ENCODE assay signal across 9 mouse cellular contexts in the genomic region with DNA sequence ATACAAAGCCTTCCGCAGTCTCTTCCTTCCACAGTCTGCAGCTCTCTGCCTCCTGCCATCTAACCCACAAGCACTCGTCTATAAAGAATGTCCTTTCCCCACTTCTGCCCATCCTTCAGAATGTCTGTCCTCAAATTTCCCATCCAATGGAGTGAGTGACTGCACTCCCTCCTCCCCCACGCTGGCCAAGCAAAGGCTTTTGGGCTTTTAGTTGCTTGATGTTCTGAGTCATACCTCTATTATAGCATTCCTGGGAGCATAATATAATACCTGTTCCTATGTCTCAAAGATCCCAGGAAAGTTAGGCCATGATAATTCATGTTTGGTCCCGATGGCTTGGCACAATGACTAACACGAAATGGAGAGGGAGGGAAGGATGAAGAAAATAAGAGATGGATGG. TPM values are rescaled to one million over a fixed set of nuclear protein-coding genes. Genes with fewer than 3 reads are reported as not detected.
DNase-seq lines count a peak whose midpoint lies in the region; ATAC-seq lines count a peak whose summit lies in the region.
"Had no signal": no experiment of that assay in that cellular context is flagged by ENCODE, and none has a peak within 500 bp of the region (broad histone marks: within the 10 kb centered on the region; RNA-seq: fewer than 3 reads in every experiment).

No protein-coding gene starts in this region.

- peak overlapping the region; percentile 93 for H3K27ac ChIP-seq in forebrain, embryonic 13.5 days
- no peak overlapping the region for H3K27ac ChIP-seq in liver, embryonic 13.5 days

- H3K4me3 ChIP-seq in forebrain, embryonic 13.5 days = peak overlapping the region; percentile 80
- peak overlapping the region; percentile 77 for H3K4me3 ChIP-seq in liver, embryonic 13.5 days (replicated peaks)

- no peak for ATAC-seq in forebrain, embryonic 13.5 days
- ATAC-seq in liver, embryonic 13.5 days (ENCODE audit: low read depth) = no peak

- WGBS in forebrain, embryonic 13.5 days = 32% methylated on average over 5 of the region's 5 CpGs
- 45% methylated on average over 5 of the region's 5 CpGs for WGBS in liver, embryonic 13.5 days (ENCODE audit: insufficient replicate concordance)

- peak overlapping the region; percentile 40 for H3K9ac ChIP-seq in forebrain, embryonic 13.5 days
- H3K9ac ChIP-seq in liver, embryonic 13.5 days = peak overlapping the region; percentile 87; the same call in 1 of the 2 replicates

- peak; percentile 11 for DNase-seq in embryo, embryonic 10.5 days (ENCODE audit: low spot score)
- no peak for DNase-seq in embryo, embryonic 9.5 days (ENCODE audit: extremely low spot score)
- DNase-seq in A20 (ENCODE audit: low read depth, low spot score) = peak; percentile 26
- DNase-seq in liver, embryonic 13.5 days = no peak
- DNase-seq in gastrocnemius, adult 8-10 months (ENCODE audit: low spot score in 2 of 2) = no peak
- no peak for DNase-seq in right cerebral cortex, postnatal 10 days (ENCODE audit: low spot score in 2 of 2)
- no peak for DNase-seq in natural killer cell, adult 2 months (ENCODE audit: low spot score in 2 of 2)

- no peaks in the 10 kb centered on the region for H3K27me3 ChIP-seq in forebrain, embryonic 13.5 days
- H3K27me3 ChIP-seq in liver, embryonic 13.5 days = no peaks in the 10 kb centered on the region

- H3K4me2 ChIP-seq in forebrain, embryonic 13.5 days = peak overlapping the region; percentile 83
- peak overlapping the region; percentile 99 for H3K4me2 ChIP-seq in liver, embryonic 13.5 days

- peaks cover 33% of the 10 kb centered on the region for H3K4me1 ChIP-seq in forebrain, embryonic 13.5 days
- H3K4me1 ChIP-seq in liver, embryonic 13.5 days (replicated peaks) = peaks cover 51% of the 10 kb centered on the region

- H3K36me3 ChIP-seq in forebrain, embryonic 13.5 days (ENCODE audit: poor library complexity, severe bottlenecking) = peaks cover 10% of the 10 kb centered on the region
- H3K36me3 ChIP-seq in liver, embryonic 13.5 days = peaks cover 8% of the 10 kb centered on the region

- H3K9me3 ChIP-seq in forebrain, embryonic 13.5 days (replicated peaks) = no peaks in the 10 kb centered on the region
- no peaks in the 10 kb centered on the region for H3K9me3 ChIP-seq in liver, embryonic 13.5 days (replicated peaks)

RNA-seq across cellular contexts. Expression of gene Arrb2, which starts 0.9 kb away (rescaled TPM):
- polyA plus RNA-seq in forebrain, embryonic 13.5 days (2015; fragmentation: Nextera tagmentation; extraction: Ambion mirVana) = 33.0 and 33.2 TPM in 2 replicates
- polyA plus RNA-seq in liver, embryonic 13.5 days (2015; fragmentation: Nextera tagmentation; extraction: Ambion mirVana) = 13.0 and 14.9 TPM in 2 replicates
- total RNA-seq in gastrocnemius, adult 8-10 months (2022) = 1 to 10 TPM; 5.9 to 9.2 (median 7.4) TPM

RNA-seq across cellular contexts. Expression of gene Med11, which starts 20.1 kb away (rescaled TPM):
- polyA plus RNA-seq in forebrain, embryonic 13.5 days (2015; fragmentation: Nextera tagmentation; extraction: Ambion mirVana) = 36.6 and 40.8 TPM in 2 replicates
- 17.2 and 19.1 TPM in 2 replicates for polyA plus RNA-seq in liver, embryonic 13.5 days (2015; fragmentation: Nextera tagmentation; extraction: Ambion mirVana)
- total RNA-seq in gastrocnemius, adult 8-10 months (2022) = 1 to 10 TPM; 4.1 to 5.3 (median 4.6) TPM

RNA-seq across cellular contexts. Expression of gene Pelp1, which starts 21.7 kb away (rescaled TPM):
- polyA plus RNA-seq in forebrain, embryonic 13.5 days (2015; fragmentation: Nextera tagmentation; extraction: Ambion mirVana) = 32.0 and 36.3 TPM in 2 replicates
- polyA plus RNA-seq in liver, embryonic 13.5 days (2015; fragmentation: Nextera tagmentation; extraction: Ambion mirVana) = 19.0 and 21.0 TPM in 2 replicates
- total RNA-seq in gastrocnemius, adult 8-10 months (2022) = 10 to 100 TPM; 19.6 to 23.3 (median 20.6) TPM

RNA-seq across cellular contexts. Expression of gene Zmynd15, which starts 27.7 kb away (rescaled TPM):
- 0.37 and 0.58 TPM in 2 replicates for polyA plus RNA-seq in forebrain, embryonic 13.5 days (2015; fragmentation: Nextera tagmentation; extraction: Ambion mirVana)
- 0.07 and 0.17 TPM in 2 replicates for polyA plus RNA-seq in liver, embryonic 13.5 days (2015; fragmentation: Nextera tagmentation; extraction: Ambion mirVana)
- total RNA-seq in gastrocnemius, adult 8-10 months (2022) = under 1 TPM in 3 of 4 experiments, not detected in 1; 0.10 to 0.48 (median 0.31) TPM
- total RNA-seq: common myeloid progenitor, adult 5-6 weeks had no signal

RNA-seq across cellular contexts. Expression of gene Cxcl16, which starts 28.2 kb away (rescaled TPM):
- polyA plus RNA-seq in forebrain, embryonic 13.5 days (2015; fragmentation: Nextera tagmentation; extraction: Ambion mirVana) = 0.71 and 0.83 TPM in 2 replicates
- 0.70 and 1.4 TPM in 2 replicates for polyA plus RNA-seq in liver, embryonic 13.5 days (2015; fragmentation: Nextera tagmentation; extraction: Ambion mirVana)
- under 1 TPM; 0.54 to 0.75 (median 0.63) TPM for total RNA-seq in gastrocnemius, adult 8-10 months (2022)
- total RNA-seq: common myeloid progenitor, adult 5-6 weeks had no signal

Comparison
In these comparisons a context has a peak if more than half of its experiments do, and no peak if none do; other contexts are left out.
1. DNase-seq: peak in embryo, embryonic 10.5 days (single experiment) and A20 (single experiment); none in embryo, embryonic 9.5 days (single experiment), liver, embryonic 13.5 days (single experiment), gastrocnemius, adult 8-10 months (0 of 2), right cerebral cortex, postnatal 10 days (0 of 2) and natural killer cell, adult 2 months (0 of 2).